Mouse (Mus musculus) c-Kit-positive CD71-positive TER-119-positive erythroid progenitor cells, embryonic 14.5 days (primary cell): ENCODE data around the gene Misp.

Experiments used
- DNase-seq: peaks from one replicate; pipeline ENCODE4 v3.0.0-alpha.2; 2013; ENCODE audit warnings: low spot score

Gene Misp

GRCm38 (mm10) chr10:79874290-79874862 is 53.6 kb downstream of the Misp start, which contains the start of the genes Prtn3 and Plppr3:
TSS of gene Prtn3 (plus strand) at chr10:79874476.
TSS of gene Plppr3 (minus strand) at chr10:79874634.
- DNase-seq, result no peak

- no peak for DNase-seq
Measured at GRCm38 (mm10) chr10:79877174-79877573, 56.4 kb downstream of the Misp start.

GRCm38 (mm10) chr10:79877757-79878156 is 57.0 kb downstream of the Misp start:
- DNase-seq, result no peak

GRCm38 (mm10) chr10:79879527-79879926 is 58.7 kb downstream of the Misp start:
- DNase-seq, result no peak
